Mouse (Mus musculus) hindbrain, embryonic 14.5 days (tissue): ENCODE data around the gene Atxn7. TPM values are rescaled to one million over a fixed set of nuclear protein-coding genes. Genes with fewer than 3 reads are reported as not detected.

ENCODE experiments used
- ATAC-seq: fragments of 200-750 bp; cut with Nextera tagmentation; 2 replicates; pipeline ENCODE4 v1.8.0; 2017; ENCODE audit warnings: moderate number of reproducible peaks, mild to moderate bottlenecking, moderate TSS enrichment, moderate library complexity; ENCODE audit not compliant: low FRiP score
- DNase-seq: peaks from one replicate; pipeline ENCODE4 v3.0.0-alpha.2; 2015; ENCODE audit warnings: low spot score
- H3K27ac ChIP-seq: fragments of 300-500 bp; sonication (generic); 2 replicates; pipeline ENCODE4 v1.5.1; 2014; ENCODE audit warnings: mild to moderate bottlenecking, moderate library complexity
- H3K27me3 ChIP-seq: fragments of 300-500 bp; sonication (generic); 2 replicates; pipeline ENCODE4 v1.6.1; 2014; ENCODE audit warnings: mild to moderate bottlenecking, low read length, mixed read lengths; ENCODE audit not compliant: control insufficient read depth, insufficient read depth
- H3K36me3 ChIP-seq: fragments of 300-500 bp; sonication (generic); replicated peaks from 2 replicates; pipeline ENCODE4 v1.6.1; 2014; ENCODE audit not compliant: control insufficient read depth, insufficient read depth
- H3K4me1 ChIP-seq: fragments of 300-500 bp; sonication (generic); replicated peaks from 2 replicates; pipeline ENCODE4 v1.6.1; 2014; ENCODE audit warnings: antibody characterized with exemption, low read length, mixed read lengths; ENCODE audit not compliant: control insufficient read depth, insufficient read depth
- H3K4me2 ChIP-seq: fragments of 300-500 bp; sonication (generic); replicated peaks from 2 replicates; pipeline ENCODE4 v1.6.1; 2014; ENCODE audit warnings: mild to moderate bottlenecking, moderate library complexity
- H3K4me3 ChIP-seq: fragments of 300-500 bp; sonication (generic); replicated peaks from 2 replicates; pipeline ENCODE4 v1.5.1; 2014; ENCODE audit warnings: mild to moderate bottlenecking, low read length
- H3K9ac ChIP-seq: fragments of 300-500 bp; sonication (generic); 2 replicates; pipeline ENCODE4 v1.6.1; 2014
- H3K9me3 ChIP-seq: fragments of 300-500 bp; sonication (generic); 2 replicates; pipeline ENCODE4 v1.6.1; 2016; ENCODE audit warnings: low read length; ENCODE audit not compliant: control insufficient read depth
- WGBS: fragments of 180-500 bp; shearing (Covaris S2); extraction: QIAGEN DNeasy Blood & Tissue Kit; methylation state at CpG from one replicate; pipeline ENCODE4 v1.1.7; 2014; 5-methylcytosine and 5-hydroxymethylcytosine counted together
- polyA plus RNA-seq: library from polyadenylated mRNA; unstranded; fragments of >200 nt; fragmentation: Nextera tagmentation; extraction: Ambion mirVana; gene quantifications from 2 replicates; pipeline ENCODE4 v1.2.1, GENCODE M21; 2014

Gene Atxn7
- polyA plus RNA-seq, result 5.0 and 5.1 TPM in 2 replicates

DNA sequence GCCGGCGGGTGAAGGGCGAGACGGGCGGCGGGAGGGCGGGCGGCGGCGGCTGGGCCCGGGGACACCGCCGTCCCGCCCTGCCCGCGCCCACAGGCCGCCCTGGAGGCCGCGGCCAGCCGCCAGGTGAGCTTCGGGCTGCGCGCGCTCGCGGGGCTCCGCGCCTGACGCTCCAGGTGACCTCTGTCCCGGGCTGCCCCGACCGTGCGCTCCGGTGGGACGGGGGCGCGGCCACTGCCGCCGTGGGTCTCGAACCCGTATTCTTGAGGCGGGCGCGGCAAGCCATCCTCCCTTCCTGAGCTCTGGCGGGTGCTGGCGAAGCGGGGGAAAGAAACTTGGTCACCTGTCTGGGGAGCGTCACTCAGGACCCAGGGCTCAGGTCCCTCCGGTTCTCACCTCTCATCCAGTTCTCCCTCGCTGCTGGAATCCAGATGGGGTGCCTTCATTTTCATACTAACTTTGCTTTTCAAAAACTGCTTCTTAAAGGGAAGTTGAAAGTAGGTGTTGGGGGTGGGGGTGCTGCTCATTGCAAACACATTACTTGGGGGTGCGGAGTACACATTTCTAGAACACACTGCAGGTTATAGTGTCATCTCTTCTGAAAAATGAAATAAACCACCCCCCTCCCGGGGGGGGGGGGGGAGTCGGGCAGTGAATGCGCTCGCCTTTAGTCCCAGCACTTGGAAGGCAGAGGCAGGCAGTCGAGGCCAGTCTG is at the start of gene Atxn7, which contains the start of gene Thoc7:
Atxn7 (plus strand) TSS at position 40 of the 712 bp plus-strand sequence.
Thoc7 (minus strand) TSS at position 452 of the 712 bp plus-strand sequence.
- Histone ChIP-seq H3K36me3 (no peaks in the 10 kb centered on the region), H3K9ac (peak within 1 kb of the TSS; percentile 96), H3K27ac (peak within 1 kb of the TSS; percentile 93), H3K27me3 (no peaks in the 10 kb centered on the region), H3K4me1 (peaks cover 14% of the 10 kb centered on the region; the same call in 1 of the 2 replicates), H3K4me3 (peak within 1 kb of the TSS; percentile 92), H3K9me3 (no peaks in the 10 kb centered on the region), H3K4me2 (peak within 1 kb of the TSS; percentile 60)
- 2% methylated on average over 39 of the region's 56 CpGs for WGBS
- DNase-seq, result peak; percentile 40
- peak; percentile 65 for ATAC-seq

DNA sequence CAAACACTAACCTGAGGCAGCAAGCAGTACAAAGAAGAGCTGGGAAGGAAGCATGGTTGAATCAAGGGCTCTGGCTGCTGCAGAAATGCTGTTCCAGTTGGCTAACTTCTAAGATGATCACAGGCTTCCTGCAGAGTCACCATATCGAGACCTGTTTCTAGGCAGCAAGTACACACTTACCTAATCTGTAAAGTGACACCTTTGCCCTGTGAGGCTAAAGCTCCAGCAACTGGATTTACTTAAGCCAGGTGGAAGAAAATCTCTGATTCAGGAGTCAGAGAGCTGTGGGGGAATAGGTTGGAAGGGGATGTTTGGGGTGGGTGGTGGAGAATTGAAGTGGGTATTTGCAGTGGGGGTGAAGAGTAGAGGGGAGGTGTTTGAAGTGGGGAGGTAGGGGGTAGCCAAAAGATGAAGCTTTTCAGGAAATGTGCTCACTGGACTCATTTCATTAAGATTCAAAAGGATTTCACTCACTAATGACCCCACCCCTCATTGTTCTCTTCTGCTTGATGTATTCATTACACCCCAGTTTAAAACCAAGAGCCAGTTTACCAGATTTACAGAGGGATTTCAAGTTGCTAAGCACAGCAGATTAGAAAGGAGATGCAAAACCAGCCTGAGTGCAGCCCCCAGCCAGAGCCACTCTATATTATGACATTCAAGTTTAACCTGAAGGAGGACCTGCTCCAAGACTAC is 46.7 kb upstream of the Atxn7 start, which contains the start of gene Gm281:
Gm281 (minus strand) TSS at position 92 of the 696 bp plus-strand sequence.
- Histone ChIP-seq H3K27ac (no peak within 1 kb of the TSS), H3K4me3 (no peak within 1 kb of the TSS), H3K4me1 (no peaks in the 10 kb centered on the region), H3K9ac (no peak within 1 kb of the TSS), H3K27me3 (no peaks in the 10 kb centered on the region), H3K36me3 (no peaks in the 10 kb centered on the region), H3K4me2 (no peak within 1 kb of the TSS), H3K9me3 (no peaks in the 10 kb centered on the region)
- DNase-seq, result no peak
- 63% methylated on average over 1 of the region's 1 CpGs for WGBS
- ATAC-seq, result no peak

DNA sequence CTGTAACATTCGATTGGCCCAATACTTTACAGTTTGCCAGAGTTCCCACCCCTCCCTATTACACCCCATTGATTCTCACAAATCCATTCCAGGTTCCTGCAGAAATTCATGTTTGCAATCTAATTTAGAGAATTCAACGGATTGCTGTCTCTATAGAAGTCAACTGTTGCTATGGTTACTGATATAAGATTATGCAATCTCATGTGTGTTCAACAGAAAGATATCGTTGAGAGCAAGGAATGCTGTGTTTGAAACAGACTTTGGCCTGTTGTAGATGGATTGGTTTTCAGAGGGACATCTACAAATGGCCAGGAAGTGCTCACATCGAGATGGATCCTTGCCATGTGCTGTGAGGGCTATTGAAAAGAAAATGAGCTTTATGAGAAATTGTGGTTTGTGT is 46.0 kb upstream of the Atxn7 start:
- 64% methylated on average over 4 of the region's 4 CpGs for WGBS
- Histone ChIP-seq H3K9me3 (no peaks in the 10 kb centered on the region), H3K27me3 (no peaks in the 10 kb centered on the region), H3K4me3 (no peak overlapping the region), H3K4me1 (no peaks in the 10 kb centered on the region), H3K36me3 (no peaks in the 10 kb centered on the region), H3K27ac (no peak overlapping the region), H3K9ac (no peak overlapping the region), H3K4me2 (no peak overlapping the region)
- ATAC-seq, result no peak
- DNase-seq, result no peak

DNA sequence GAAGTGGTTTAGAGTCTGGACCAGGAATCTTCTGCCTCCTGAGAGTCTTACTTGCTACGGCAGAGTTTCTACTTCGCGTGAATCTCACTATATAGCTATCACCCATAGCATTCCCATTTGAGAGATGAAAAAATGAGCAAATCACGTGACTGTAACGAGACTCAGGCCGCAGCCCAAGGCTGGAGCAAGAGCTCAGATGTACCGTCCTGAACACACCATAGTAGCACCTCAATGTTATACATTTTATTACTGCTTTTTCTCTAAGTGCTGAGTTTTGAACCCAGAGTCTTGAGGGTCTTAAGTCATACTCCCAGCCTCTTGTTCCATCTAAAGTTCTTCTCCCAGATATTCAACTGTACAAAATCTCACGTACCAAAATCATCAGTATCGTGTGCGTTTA is 44.0 kb upstream of the Atxn7 start:
- Histone ChIP-seq H3K9ac (no peak overlapping the region), H3K4me2 (no peak overlapping the region), H3K4me3 (no peak overlapping the region), H3K36me3 (no peaks in the 10 kb centered on the region), H3K27me3 (no peaks in the 10 kb centered on the region), H3K27ac (no peak overlapping the region), H3K4me1 (no peaks in the 10 kb centered on the region), H3K9me3 (no peaks in the 10 kb centered on the region)
- ATAC-seq (peak; percentile 17; the same call in 1 of the 2 replicates), DNase-seq (no peak)
- WGBS, result 91% methylated on average over 10 of the region's 10 CpGs

DNA sequence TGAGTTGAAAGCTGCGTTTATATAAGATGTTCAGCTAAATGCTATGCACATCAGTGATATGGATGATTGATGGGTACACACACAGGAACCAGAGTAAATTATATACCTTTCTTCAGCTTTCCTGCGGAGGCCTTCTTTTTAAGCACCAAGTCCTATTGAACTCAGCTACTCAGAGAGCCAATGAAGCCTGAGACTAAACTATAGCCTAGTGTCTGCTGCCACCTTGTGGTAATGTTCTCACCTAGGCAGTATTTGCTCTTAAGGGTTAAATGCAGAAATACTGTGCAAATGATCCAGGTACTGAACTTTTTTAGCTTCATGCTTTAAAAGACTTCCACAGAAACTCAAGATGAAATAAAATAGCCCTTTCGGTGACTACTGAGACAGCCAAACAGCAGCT is 43.6 kb upstream of the Atxn7 start:
- peak; percentile 94 for DNase-seq
- H3K36me3 ChIP-seq, result no peaks in the 10 kb centered on the region
- no peak overlapping the region for H3K4me3 ChIP-seq

DNA sequence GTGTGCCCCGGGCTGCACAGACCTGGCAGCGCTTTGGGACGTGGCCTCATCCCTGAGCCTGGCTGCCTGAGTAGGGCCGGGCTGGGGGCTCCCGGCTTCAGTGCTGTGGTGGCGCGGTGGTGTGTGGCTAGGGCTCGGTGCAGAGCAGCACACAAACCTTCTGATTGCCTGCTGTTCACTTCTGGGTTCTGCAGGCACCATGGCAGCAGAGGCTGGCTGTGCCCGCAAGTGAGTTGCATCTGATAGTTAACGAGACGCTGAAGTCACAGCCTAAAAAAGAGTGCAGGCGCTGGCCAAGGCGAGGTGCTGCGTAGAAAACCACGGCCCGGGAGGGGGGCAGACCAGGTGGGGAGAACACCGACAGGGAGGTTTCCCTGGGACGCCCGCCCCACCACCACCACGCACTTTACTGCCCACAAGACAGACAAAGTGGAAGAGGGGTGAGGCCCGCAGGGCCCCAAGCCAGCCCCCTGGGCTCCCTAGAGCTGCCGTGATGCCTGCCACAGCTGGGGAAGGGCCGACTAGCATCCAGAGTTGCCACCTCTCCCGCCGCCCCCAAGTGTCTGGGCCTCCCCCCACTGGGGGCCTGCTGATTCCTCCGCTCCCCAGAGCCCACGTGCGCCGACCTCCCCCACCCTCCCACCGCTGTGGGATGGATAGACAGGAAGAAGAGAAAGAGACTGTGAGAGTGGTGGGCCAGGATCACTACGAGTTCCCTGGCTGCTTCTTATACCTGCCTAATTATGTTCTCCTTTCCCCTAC is 27.8 kb upstream of the Atxn7 start:
- H3K27me3 ChIP-seq, result no peaks in the 10 kb centered on the region
- H3K36me3 ChIP-seq, result no peaks in the 10 kb centered on the region
- no peak for DNase-seq
- peak overlapping the region; percentile 57 for H3K4me2 ChIP-seq
- no peaks in the 10 kb centered on the region for H3K4me1 ChIP-seq
- ATAC-seq, result peak; percentile 70; the same call in 1 of the 2 replicates
- peak overlapping the region; percentile 47; the same call in 1 of the 2 replicates for H3K9ac ChIP-seq
- 40% methylated on average over 30 of the region's 31 CpGs for WGBS
- no peak overlapping the region for H3K27ac ChIP-seq
- H3K9me3 ChIP-seq, result 0 out of 2 replicates have a peak, but pooled peaks cover 2% of the 10 kb centered on the region
- peak overlapping the region; percentile 22 for H3K4me3 ChIP-seq

More for the DNA sequence above, 43.6 kb upstream of the Atxn7 start:
- Histone ChIP-seq H3K27ac (no peak overlapping the region), H3K4me2 (no peak overlapping the region), H3K27me3 (no peaks in the 10 kb centered on the region), H3K9ac (no peak overlapping the region), H3K9me3 (no peaks in the 10 kb centered on the region), H3K4me1 (no peaks in the 10 kb centered on the region)
- ATAC-seq, result peak; percentile 89
- 32% methylated on average over 3 of the region's 3 CpGs for WGBS

DNA sequence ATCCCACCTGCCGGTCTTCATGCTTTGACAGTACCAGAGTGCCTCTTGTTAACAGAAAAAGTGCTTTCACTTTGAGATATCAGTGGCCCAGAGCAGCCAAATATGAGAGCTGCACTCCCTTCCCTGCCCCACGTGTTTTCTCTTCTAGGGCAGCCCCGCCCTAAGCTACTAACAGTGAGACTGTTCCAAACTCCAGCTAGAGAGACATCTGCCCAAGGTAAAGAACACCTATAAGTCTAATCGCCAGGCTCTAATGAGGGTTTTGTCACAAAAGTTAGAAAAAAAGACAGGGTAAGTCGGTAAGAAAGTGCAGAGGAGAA is 27.2 kb upstream of the Atxn7 start:
- WGBS, result 61% methylated on average over 5 of the region's 5 CpGs
- no peaks in the 10 kb centered on the region for H3K36me3 ChIP-seq
- H3K4me2 ChIP-seq, result peak overlapping the region; percentile 57
- peak overlapping the region; percentile 47; the same call in 1 of the 2 replicates for H3K9ac ChIP-seq
- no peak overlapping the region for H3K4me3 ChIP-seq
- 0 out of 2 replicates have a peak, but pooled peaks cover 2% of the 10 kb centered on the region for H3K9me3 ChIP-seq
- H3K27me3 ChIP-seq, result no peaks in the 10 kb centered on the region
- DNase-seq (no peak), ATAC-seq (0 out of 2 replicates have a peak, but pooled peaks have one; percentile 8)
- H3K27ac ChIP-seq, result no peak overlapping the region
- no peaks in the 10 kb centered on the region for H3K4me1 ChIP-seq

DNA sequence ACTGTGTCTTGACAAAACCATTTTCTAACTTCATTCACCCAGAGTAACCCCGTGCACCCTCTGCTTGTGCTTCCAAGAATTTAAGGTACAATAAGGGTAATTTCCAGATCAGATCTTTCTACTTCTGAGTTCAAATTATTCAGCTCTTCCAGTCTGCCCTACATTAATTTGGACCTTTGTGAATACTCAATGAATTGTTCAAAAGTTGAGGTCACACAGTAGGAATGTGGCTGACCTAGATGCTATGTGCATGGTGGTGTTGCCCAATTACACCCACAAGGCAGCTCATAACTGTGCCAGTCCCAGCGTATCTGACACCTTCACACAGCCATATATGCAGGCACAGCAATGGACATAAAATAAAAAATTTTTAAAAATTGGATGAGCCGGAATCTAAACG is 16.6 kb upstream of the Atxn7 start:
- Histone ChIP-seq H3K9me3 (no peaks in the 10 kb centered on the region), H3K4me3 (no peak overlapping the region), H3K4me2 (no peak overlapping the region), H3K4me1 (no peaks in the 10 kb centered on the region), H3K27me3 (no peaks in the 10 kb centered on the region), H3K9ac (no peak overlapping the region), H3K36me3 (peaks cover 35% of the 10 kb centered on the region), H3K27ac (no peak overlapping the region)
- no peak for ATAC-seq
- WGBS, result 91% methylated on average over 4 of the region's 4 CpGs
- DNase-seq, result no peak

DNA sequence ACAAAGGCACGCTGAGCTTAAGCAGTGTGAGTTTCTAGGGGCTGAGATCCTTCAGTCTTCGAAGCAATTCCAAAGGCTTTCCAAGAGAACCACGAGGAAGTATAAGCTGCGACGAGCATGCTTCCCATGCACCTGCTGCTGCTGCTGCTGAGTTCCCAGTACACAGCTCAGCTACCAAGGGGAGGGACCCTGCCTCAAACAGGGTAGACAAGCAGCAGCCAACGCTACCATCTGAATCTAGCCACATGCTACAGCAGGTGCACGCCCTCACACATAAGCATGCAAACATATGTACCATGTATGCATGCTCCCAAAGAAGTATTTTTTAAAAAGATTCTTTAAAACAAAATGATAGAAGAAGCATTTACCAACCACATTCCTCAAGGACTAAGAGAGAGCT is 12.9 kb upstream of the Atxn7 start:
- Histone ChIP-seq H3K27ac (peak overlapping the region; percentile 51; the same call in 1 of the 2 replicates), H3K27me3 (no peaks in the 10 kb centered on the region), H3K9me3 (no peaks in the 10 kb centered on the region), H3K4me3 (no peak overlapping the region), H3K4me2 (no peak overlapping the region), H3K9ac (no peak overlapping the region), H3K36me3 (peaks cover 67% of the 10 kb centered on the region), H3K4me1 (no peaks in the 10 kb centered on the region)
- no peak for DNase-seq
- 94% methylated on average over 7 of the region's 7 CpGs for WGBS
- no peak for ATAC-seq
